Mouse (Mus musculus) myocyte (in vitro differentiated cells): ENCODE results near the gene Cdk19. TPM values are rescaled to one million over a fixed set of nuclear protein-coding genes. Genes with fewer than 3 reads are reported as not detected.

ENCODE experiments used
- H3K27me3 ChIP-seq: one replicate; pipeline ENCODE4 v1.6.1; 2011; ENCODE audit not compliant: control insufficient read depth, insufficient read depth, insufficient read length
- H3K36me3 ChIP-seq: one replicate; pipeline ENCODE4 v1.6.1; 2011; ENCODE audit not compliant: control insufficient read depth, insufficient read depth
- H3K4me2 ChIP-seq: one replicate; pipeline ENCODE4 v1.6.1; 2011; ENCODE audit warnings: low read depth, control low read depth
- H3K4me3 ChIP-seq: one replicate; pipeline ENCODE4 v1.5.1; 2011; ENCODE audit warnings: mild to moderate bottlenecking, control low read depth, moderate library complexity
- H3K79me2 ChIP-seq: one replicate; pipeline ENCODE4 v1.6.1; 2011; ENCODE audit not compliant: control insufficient read depth, insufficient read depth
- H3ac ChIP-seq: one replicate; pipeline ENCODE4 v1.6.1; 2011; ENCODE audit not compliant: control insufficient read depth, insufficient read length
- CEBPB ChIP-seq: IDR thresholded peaks from 2 replicates; pipeline ENCODE4 v1.6.1; 2011; ENCODE audit warnings: mild to moderate bottlenecking, moderate library complexity; ENCODE audit not compliant: poor library complexity, insufficient read depth, severe bottlenecking
- E2F4 ChIP-seq: IDR thresholded peaks from one replicate; pipeline ENCODE4 v1.6.1; 2011; ENCODE audit warnings: mild to moderate bottlenecking, control low read depth, moderate library complexity; ENCODE audit not compliant: insufficient read depth
- MAX ChIP-seq: IDR thresholded peaks from one replicate; pipeline ENCODE4 v1.6.1; 2011; ENCODE audit warnings: low read depth, mild to moderate bottlenecking, control low read depth
- MYOD1 ChIP-seq, 3 experiments: IDR thresholded peaks; one replicate each; pipeline ENCODE4 v1.6.1; 2011; ENCODE audit warnings: control low read depth in 2 of 3, low read depth in 2 of 3, mild to moderate bottlenecking in 2 of 3, moderate library complexity in 1 of 3; ENCODE audit not compliant: insufficient read length in 2 of 3, control insufficient read depth in 1 of 3
- MYOG ChIP-seq, 3 experiments: IDR thresholded peaks; one replicate each; pipeline ENCODE4 v1.6.1; 2011; ENCODE audit warnings: control low read depth in 2 of 3, low read depth in 2 of 3, mild to moderate bottlenecking in 2 of 3; ENCODE audit not compliant: insufficient read length in 2 of 3, control insufficient read depth in 1 of 3, insufficient read depth in 1 of 3
- POLR2A ChIP-seq: IDR thresholded peaks from one replicate; pipeline ENCODE4 v1.6.1; 2011; ENCODE audit warnings: low read depth, mild to moderate bottlenecking, control low read depth, moderate library complexity; ENCODE audit not compliant: insufficient read length
- POLR2AphosphoS2 ChIP-seq: IDR thresholded peaks from one replicate; pipeline ENCODE4 v1.6.1; 2011; ENCODE audit warnings: low read depth, control low read depth; ENCODE audit not compliant: insufficient read length
- REST ChIP-seq: IDR thresholded peaks from one replicate; pipeline ENCODE4 v1.6.1; 2011; ENCODE audit warnings: mild to moderate bottlenecking, control low read depth, moderate library complexity; ENCODE audit not compliant: insufficient read depth, insufficient read length
- SRF ChIP-seq: IDR thresholded peaks from one replicate; pipeline ENCODE4 v1.6.1; 2011; ENCODE audit warnings: low read depth; ENCODE audit not compliant: control insufficient read depth, insufficient read length
- TCF12 ChIP-seq: IDR thresholded peaks from one replicate; pipeline ENCODE4 v1.6.1; 2011; ENCODE audit warnings: mild to moderate bottlenecking, control low read depth; ENCODE audit not compliant: poor library complexity, insufficient read depth, severe bottlenecking
- TCF3 ChIP-seq: IDR thresholded peaks from one replicate; pipeline ENCODE4 v1.6.1; 2011; ENCODE audit warnings: low read depth, control low read depth; ENCODE audit not compliant: insufficient read length
- USF1 ChIP-seq: IDR thresholded peaks from one replicate; pipeline ENCODE4 v1.6.1; 2011; ENCODE audit warnings: low read depth, mild to moderate bottlenecking, control low read depth, moderate library complexity
- polyA plus RNA-seq: library from polyadenylated mRNA; unstranded; fragments of >200 nt; fragmentation: generic; extraction: Trizol; gene quantifications from one replicate; pipeline ENCODE4 v1.2.1, GENCODE M21; 2012; ENCODE audit warnings: missing spikeins

The Cdk19 gene
- polyA plus RNA-seq, 1 experiment = 5.3 TPM

DNA sequence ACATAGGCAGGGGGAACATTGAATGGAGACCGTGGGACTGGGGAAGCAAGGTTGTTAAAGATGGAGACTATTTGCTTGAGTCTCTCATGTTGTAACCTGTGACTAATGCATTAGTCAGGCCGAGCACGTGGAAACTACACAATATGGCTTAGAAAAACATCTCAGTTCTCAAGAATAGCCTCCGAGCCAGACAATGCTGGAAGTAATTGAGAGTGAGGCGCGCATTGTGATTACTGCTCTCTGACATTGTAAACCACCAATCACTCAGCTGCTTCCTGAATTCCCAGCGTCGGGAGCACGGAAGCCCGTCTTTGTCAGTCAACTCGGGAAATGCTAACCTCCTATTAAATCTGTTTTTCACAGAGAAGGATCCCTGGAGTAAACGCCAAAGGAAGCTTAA, 182.2 kb downstream of the Cdk19 start:
- Histone ChIP-seq H3K36me3 (no peaks in the 10 kb centered on the region), H3K27me3 (no peaks in the 10 kb centered on the region), H3K4me3 (no peak overlapping the region), H3ac (no peak overlapping the region), H3K79me2 (no peaks in the 10 kb centered on the region), H3K4me2 (peak overlapping the region; percentile 50)
- no peak for TF ChIP-seq POLR2A
- TF ChIP-seq CEBPB = 0 out of 2 replicates have a peak, but pooled peaks have one; percentile 42
- TF ChIP-seq MYOG (IDR thresholded peaks at IDR 0.05; ENCODE audit: control insufficient read depth in 1 of 3, insufficient read depth in 1 of 3, insufficient read length in 2 of 3, low read depth in 2 of 3) = no peak
- no peak for TF ChIP-seq E2F4
- peak; percentile 53 for TF ChIP-seq USF1
- peak; percentile 16 for TF ChIP-seq MAX
- TF ChIP-seq TCF3 = no peak

GRCm38 (mm10) chr10:40523312-40523975, 184.1 kb downstream of the Cdk19 start:
- H3ac ChIP-seq = no peak overlapping the region
- no peaks in the 10 kb centered on the region for H3K27me3 ChIP-seq
- no peak overlapping the region for H3K4me3 ChIP-seq
- TF ChIP-seq E2F4 (no peak), REST (no peak), SRF (no peak), MYOG (IDR thresholded peaks at IDR 0.05; ENCODE audit: control insufficient read depth in 1 of 3, insufficient read depth in 1 of 3, insufficient read length in 2 of 3, low read depth in 2 of 3) (no peak), POLR2A (no peak), USF1 (no peak), MYOD1 (IDR thresholded peaks at IDR 0.05; ENCODE audit: control insufficient read depth in 1 of 3, insufficient read length in 2 of 3, low read depth in 2 of 3) (no peak), POLR2AphosphoS2 (no peak), MAX (no peak), CEBPB (no peak)
- no peak overlapping the region for H3K4me2 ChIP-seq
- H3K79me2 ChIP-seq = no peaks in the 10 kb centered on the region
- H3K36me3 ChIP-seq = no peaks in the 10 kb centered on the region

DNA sequence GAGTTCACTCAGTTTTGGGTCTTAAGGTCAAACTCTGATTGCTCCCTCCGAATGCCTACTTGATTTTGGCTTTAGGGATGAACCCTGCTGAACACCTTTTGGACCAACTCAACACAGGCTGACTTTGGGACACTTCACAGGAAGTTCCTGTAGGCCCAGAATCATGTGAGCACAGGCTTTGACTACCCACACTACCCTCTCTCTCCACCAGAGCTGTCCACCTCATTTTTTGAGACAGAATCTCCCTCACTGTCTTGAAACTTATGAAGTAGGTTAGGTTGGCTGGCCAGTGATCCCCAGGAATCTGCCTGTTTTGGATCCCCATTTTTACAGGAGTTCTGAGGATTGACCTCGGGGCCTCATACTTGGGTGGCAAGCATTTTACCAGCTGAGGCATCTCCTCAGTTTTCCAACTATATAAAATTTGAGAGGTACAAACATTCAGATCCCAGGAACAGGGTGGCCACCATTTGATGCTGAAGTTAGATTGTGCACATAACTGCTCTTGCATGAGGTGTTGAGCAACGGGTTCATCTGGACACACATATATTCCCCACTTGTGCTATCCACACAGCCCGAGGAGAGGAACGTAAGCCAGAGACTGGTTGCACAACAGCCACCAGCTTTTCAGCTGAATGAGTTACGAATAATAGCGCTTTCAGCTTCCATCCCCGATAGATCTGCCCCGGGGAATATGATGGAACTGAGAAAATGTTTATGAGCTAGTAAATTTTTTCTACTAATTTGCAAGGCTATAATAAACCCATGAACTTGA, 184.9 kb downstream of the Cdk19 start:
- no peak overlapping the region for H3ac ChIP-seq
- H3K36me3 ChIP-seq = no peaks in the 10 kb centered on the region
- no peaks in the 10 kb centered on the region for H3K79me2 ChIP-seq
- H3K4me2 ChIP-seq = no peak overlapping the region
- no peak for TF ChIP-seq MYOD1 (IDR thresholded peaks at IDR 0.05; ENCODE audit: control insufficient read depth in 1 of 3, insufficient read length in 2 of 3, low read depth in 2 of 3)
- no peak for TF ChIP-seq MYOG (IDR thresholded peaks at IDR 0.05; ENCODE audit: control insufficient read depth in 1 of 3, insufficient read depth in 1 of 3, insufficient read length in 2 of 3, low read depth in 2 of 3)
- TF ChIP-seq USF1 = no peak
- TF ChIP-seq SRF = no peak
- TF ChIP-seq REST = no peak
- TF ChIP-seq E2F4 = no peak
- no peak for TF ChIP-seq TCF3
- TF ChIP-seq MAX = no peak
- TF ChIP-seq CEBPB = no peak
- TF ChIP-seq TCF12 = no peak
- no peak for TF ChIP-seq POLR2A
- no peak for TF ChIP-seq POLR2AphosphoS2
- no peak overlapping the region for H3K4me3 ChIP-seq
- no peaks in the 10 kb centered on the region for H3K27me3 ChIP-seq

DNA sequence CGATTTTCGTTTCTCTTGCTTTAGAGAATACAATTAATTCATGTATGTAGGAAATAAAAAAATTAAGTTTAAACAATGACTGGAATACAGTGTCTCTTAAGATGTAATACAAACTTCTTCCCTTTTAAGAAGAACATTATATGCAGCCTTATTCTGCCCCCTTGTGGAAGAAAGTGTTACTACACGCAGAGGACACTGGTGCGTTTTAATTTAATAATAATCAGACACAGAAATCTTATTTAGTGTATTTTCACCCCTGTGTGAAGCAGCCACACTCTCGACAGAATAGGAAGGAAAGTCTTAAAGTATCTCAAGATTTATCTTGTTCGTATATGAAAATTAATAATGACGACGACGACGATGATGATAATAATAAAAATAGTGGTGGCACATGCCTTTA, 185.6 kb downstream of the Cdk19 start:
- H3K79me2 ChIP-seq = no peaks in the 10 kb centered on the region
- no peaks in the 10 kb centered on the region for H3K36me3 ChIP-seq
- no peak overlapping the region for H3ac ChIP-seq
- H3K27me3 ChIP-seq = no peaks in the 10 kb centered on the region
- no peak overlapping the region for H3K4me2 ChIP-seq
- H3K4me3 ChIP-seq = no peak overlapping the region
- TF ChIP-seq MYOD1 (IDR thresholded peaks at IDR 0.05; ENCODE audit: control insufficient read depth in 1 of 3, insufficient read length in 2 of 3, low read depth in 2 of 3) (no peak), TCF12 (no peak), POLR2A (no peak), CEBPB (no peak), REST (no peak), POLR2AphosphoS2 (no peak), E2F4 (no peak), SRF (no peak), MYOG (IDR thresholded peaks at IDR 0.05; ENCODE audit: control insufficient read depth in 1 of 3, insufficient read depth in 1 of 3, insufficient read length in 2 of 3, low read depth in 2 of 3) (no peak), USF1 (no peak), MAX (no peak), TCF3 (no peak)
